Mouse (Mus musculus): ENCODE data around the gene Dcaf8. TPM values are rescaled to one million over a fixed set of nuclear protein-coding genes. Genes with fewer than 3 reads are reported as not detected.

Gene Dcaf8
- polyA plus RNA-seq, 1 experiment = 99.6 TPM

GRCm38 (mm10) chr1:172140825-172141224 lies 7.1 kb upstream of the Dcaf8 start:
- Histone ChIP-seq H3K27ac (ENCODE audit: insufficient read depth, low read length) (no peak overlapping the region), H3K4me3 (ENCODE audit: insufficient read depth, low read length) (no peak overlapping the region), H3K4me1 (ENCODE audit: control insufficient read depth, insufficient read depth, low read length) (no peaks in the 10 kb centered on the region)
- TF ChIP-seq CTCF (IDR thresholded peaks at IDR 0.05; ENCODE audit: extremely low read depth, insufficient read depth, low read length) (no peak), POLR2A (IDR thresholded peaks at IDR 0.05; ENCODE audit: extremely low read depth, insufficient read depth, low read length) (no peak)

- no peak for TF ChIP-seq POLR2A (IDR thresholded peaks at IDR 0.05; ENCODE audit: extremely low read depth, insufficient read depth, low read length)
- TF ChIP-seq CTCF (IDR thresholded peaks at IDR 0.05; ENCODE audit: extremely low read depth, insufficient read depth, low read length) = no peak
- H3K4me3 ChIP-seq (ENCODE audit: insufficient read depth, low read length) = no peak overlapping the region
- H3K4me1 ChIP-seq (ENCODE audit: control insufficient read depth, insufficient read depth, low read length) = no peaks in the 10 kb centered on the region
Observed at GRCm38 (mm10) chr1:172141529-172141928, 6.4 kb upstream of the Dcaf8 start.

DNA sequence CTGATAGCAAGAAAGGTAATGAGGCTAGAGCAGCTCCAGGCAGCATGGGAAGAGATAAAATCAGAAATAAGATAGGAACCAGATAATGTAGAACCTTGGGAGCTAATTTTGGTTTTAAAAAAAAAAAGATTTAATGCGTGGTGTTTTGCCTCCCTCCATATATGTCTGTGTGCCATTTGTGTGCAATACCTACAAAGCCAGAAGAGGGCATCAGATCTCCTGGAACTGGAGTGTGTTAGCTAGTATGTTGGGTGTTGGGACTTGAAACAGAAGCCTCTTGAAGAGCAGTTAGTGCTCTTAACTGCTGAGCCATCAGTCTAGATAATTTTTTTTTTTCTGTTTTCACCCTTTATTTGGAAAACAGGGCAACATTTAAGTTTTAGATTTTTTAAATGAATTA lies 4.3 kb upstream of the Dcaf8 start:
- Histone ChIP-seq H3K4me1 (ENCODE audit: control insufficient read depth, insufficient read depth, low read length) (no peaks in the 10 kb centered on the region), H3K4me3 (ENCODE audit: insufficient read depth, low read length) (no peak overlapping the region), H3K27ac (ENCODE audit: insufficient read depth, low read length) (no peak overlapping the region)
- no peak for TF ChIP-seq POLR2A (IDR thresholded peaks at IDR 0.05; ENCODE audit: extremely low read depth, insufficient read depth, low read length)
- TF ChIP-seq CTCF (IDR thresholded peaks at IDR 0.05; ENCODE audit: extremely low read depth, insufficient read depth, low read length) = peak; percentile 63

More at GRCm38 (mm10) chr1:172141529-172141928, 6.4 kb upstream of the Dcaf8 start:
- no peak overlapping the region for H3K27ac ChIP-seq (ENCODE audit: insufficient read depth, low read length)

DNA sequence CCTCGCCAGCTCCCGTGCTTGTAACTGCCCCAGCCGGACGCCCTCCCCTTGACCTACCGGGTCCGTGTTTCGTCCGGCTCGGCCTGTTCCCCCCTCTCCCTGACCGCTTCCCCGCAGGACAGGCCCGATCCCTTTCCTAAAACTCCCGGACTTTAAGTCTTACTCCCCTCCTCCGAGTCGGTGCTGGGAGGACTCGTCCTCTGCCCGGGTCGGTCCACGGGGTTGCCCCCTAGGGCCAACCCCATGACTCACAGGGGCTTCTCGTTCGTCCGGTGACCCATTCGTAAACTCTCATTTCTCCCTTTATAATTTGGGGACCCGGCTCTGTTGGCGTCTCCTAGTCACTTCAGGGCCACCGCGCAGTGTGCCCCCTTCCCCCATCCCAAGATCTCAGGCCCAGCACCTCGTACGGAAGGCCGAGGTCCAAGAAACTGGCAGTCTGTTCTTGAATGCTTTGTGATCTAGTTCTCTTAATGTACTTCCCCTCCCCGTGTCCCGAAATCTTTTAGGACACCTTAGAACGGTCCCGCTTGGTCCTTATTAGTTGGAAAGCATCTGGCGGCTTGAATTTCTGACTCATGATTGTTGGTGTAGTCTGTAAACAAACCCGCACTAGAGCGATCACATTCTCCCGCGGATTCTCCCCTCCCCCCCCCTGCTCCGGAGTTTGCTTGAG lies 533 bp downstream of the Dcaf8 start:
- no peaks in the 10 kb centered on the region; the same call in 1 of the 2 replicates for H3K4me1 ChIP-seq (ENCODE audit: control insufficient read depth, insufficient read depth, low read length)
- peak overlapping the region; percentile 97 for H3K27ac ChIP-seq (ENCODE audit: insufficient read depth, low read length)
- H3K4me3 ChIP-seq (ENCODE audit: insufficient read depth, low read length) = peak overlapping the region; percentile 88
- TF ChIP-seq POLR2A (IDR thresholded peaks at IDR 0.05; ENCODE audit: extremely low read depth, insufficient read depth, low read length) (no peak), CTCF (IDR thresholded peaks at IDR 0.05; ENCODE audit: extremely low read depth, insufficient read depth, low read length) (no peak)

DNA sequence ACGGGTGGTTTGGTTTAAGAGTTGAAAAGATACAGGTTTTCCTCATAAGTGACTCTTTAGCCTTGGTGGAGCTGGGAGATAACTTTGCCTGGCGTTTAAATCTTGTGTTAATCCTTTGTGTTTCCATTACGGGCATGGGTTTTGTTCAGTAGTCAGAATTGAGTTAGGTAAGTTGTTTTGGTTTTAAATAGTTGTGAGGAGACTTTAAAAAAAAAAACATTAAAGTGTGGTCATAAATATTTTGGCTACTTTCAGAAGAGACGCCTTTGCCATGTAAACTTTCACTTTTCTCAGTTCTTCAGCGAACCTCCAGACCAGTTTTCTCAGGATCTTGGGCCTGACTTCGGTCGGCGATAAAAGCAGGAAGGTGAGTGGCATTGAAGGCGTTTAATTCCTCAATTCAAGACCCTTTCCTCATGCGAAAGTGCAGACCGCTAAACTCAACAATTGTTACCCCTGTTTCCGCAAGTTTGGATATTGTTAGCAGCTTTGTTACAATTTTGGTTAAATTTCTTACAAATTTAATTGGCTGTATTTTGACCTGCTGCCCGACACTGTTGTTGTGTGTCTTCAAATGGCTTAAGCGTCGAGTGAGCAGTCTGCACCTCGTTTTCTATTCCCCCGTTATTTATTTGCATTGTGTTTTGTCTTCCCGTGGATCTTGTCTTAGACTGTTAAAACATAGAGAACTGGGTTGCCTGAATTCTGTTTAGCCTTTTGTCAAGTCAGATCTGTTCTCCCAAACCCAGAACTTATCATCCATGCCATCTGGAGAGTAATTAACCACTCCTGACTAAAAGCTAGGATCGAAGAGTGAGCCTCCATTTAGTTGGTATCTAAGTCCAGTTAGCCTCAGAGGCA lies 1.3 kb downstream of the Dcaf8 start:
- Histone ChIP-seq H3K27ac (ENCODE audit: insufficient read depth, low read length) (no peak overlapping the region), H3K4me1 (ENCODE audit: control insufficient read depth, insufficient read depth, low read length) (no peaks in the 10 kb centered on the region; the same call in 1 of the 2 replicates), H3K4me3 (ENCODE audit: insufficient read depth, low read length) (peak overlapping the region; percentile 88)
- TF ChIP-seq POLR2A (IDR thresholded peaks at IDR 0.05; ENCODE audit: extremely low read depth, insufficient read depth, low read length) (no peak), CTCF (IDR thresholded peaks at IDR 0.05; ENCODE audit: extremely low read depth, insufficient read depth, low read length) (no peak)

- H3K4me1 ChIP-seq (ENCODE audit: control insufficient read depth, insufficient read depth, low read length) = peaks cover 1% of the 10 kb centered on the region; the same call in 1 of the 2 replicates
- no peak overlapping the region for H3K4me3 ChIP-seq (ENCODE audit: insufficient read depth, low read length)
- no peak for TF ChIP-seq CTCF (IDR thresholded peaks at IDR 0.05; ENCODE audit: extremely low read depth, insufficient read depth, low read length)
- no peak for TF ChIP-seq POLR2A (IDR thresholded peaks at IDR 0.05; ENCODE audit: extremely low read depth, insufficient read depth, low read length)
- no peak overlapping the region for H3K27ac ChIP-seq (ENCODE audit: insufficient read depth, low read length)
Observed at GRCm38 (mm10) chr1:172154536-172154935, 6.7 kb downstream of the Dcaf8 start.

DNA sequence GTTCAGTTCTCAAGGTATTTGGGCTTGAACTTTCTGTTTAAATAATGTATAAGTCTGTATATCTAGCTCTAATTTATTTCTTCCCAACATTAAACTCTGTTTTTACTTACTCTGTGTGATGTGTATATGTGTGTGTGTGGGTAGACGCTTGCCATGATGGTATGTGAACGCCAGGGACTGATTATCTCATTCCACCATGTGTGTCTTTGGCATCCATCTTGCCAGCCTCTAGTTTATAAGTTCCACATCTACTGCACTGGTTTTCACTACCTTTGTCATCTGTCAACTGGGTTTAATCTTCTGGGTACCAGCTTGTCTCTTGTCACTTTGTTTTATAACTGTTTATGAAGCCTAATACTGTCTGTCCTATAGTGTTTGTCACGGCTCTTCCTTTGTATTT lies 7.6 kb downstream of the Dcaf8 start:
- Histone ChIP-seq H3K4me1 (ENCODE audit: control insufficient read depth, insufficient read depth, low read length) (peaks cover 1% of the 10 kb centered on the region; the same call in 1 of the 2 replicates), H3K27ac (ENCODE audit: insufficient read depth, low read length) (no peak overlapping the region), H3K4me3 (ENCODE audit: insufficient read depth, low read length) (no peak overlapping the region)
- no peak for TF ChIP-seq POLR2A (IDR thresholded peaks at IDR 0.05; ENCODE audit: extremely low read depth, insufficient read depth, low read length)
- TF ChIP-seq CTCF (IDR thresholded peaks at IDR 0.05; ENCODE audit: extremely low read depth, insufficient read depth, low read length) = no peak

- no peak for TF ChIP-seq POLR2A (IDR thresholded peaks at IDR 0.05; ENCODE audit: extremely low read depth, insufficient read depth, low read length)
- no peak for TF ChIP-seq CTCF (IDR thresholded peaks at IDR 0.05; ENCODE audit: extremely low read depth, insufficient read depth, low read length)
- H3K4me1 ChIP-seq (ENCODE audit: control insufficient read depth, insufficient read depth, low read length) = peaks cover 4% of the 10 kb centered on the region
- no peak overlapping the region for H3K27ac ChIP-seq (ENCODE audit: insufficient read depth, low read length)
- no peak overlapping the region for H3K4me3 ChIP-seq (ENCODE audit: insufficient read depth, low read length)
Observed at GRCm38 (mm10) chr1:172159970-172160369, 12.1 kb downstream of the Dcaf8 start.

- H3K4me3 ChIP-seq (ENCODE audit: insufficient read depth, low read length) = no peak overlapping the region
- TF ChIP-seq CTCF (IDR thresholded peaks at IDR 0.05; ENCODE audit: extremely low read depth, insufficient read depth, low read length) = no peak
- no peak for TF ChIP-seq POLR2A (IDR thresholded peaks at IDR 0.05; ENCODE audit: extremely low read depth, insufficient read depth, low read length)
- H3K27ac ChIP-seq (ENCODE audit: insufficient read depth, low read length) = no peak overlapping the region
- peaks cover 4% of the 10 kb centered on the region for H3K4me1 ChIP-seq (ENCODE audit: control insufficient read depth, insufficient read depth, low read length)
Observed at GRCm38 (mm10) chr1:172160508-172160907, 12.6 kb downstream of the Dcaf8 start.
